Mouse (Mus musculus): Measurements from ENCODE around the gene Cbx7.

Cbx7 gene

DNA sequence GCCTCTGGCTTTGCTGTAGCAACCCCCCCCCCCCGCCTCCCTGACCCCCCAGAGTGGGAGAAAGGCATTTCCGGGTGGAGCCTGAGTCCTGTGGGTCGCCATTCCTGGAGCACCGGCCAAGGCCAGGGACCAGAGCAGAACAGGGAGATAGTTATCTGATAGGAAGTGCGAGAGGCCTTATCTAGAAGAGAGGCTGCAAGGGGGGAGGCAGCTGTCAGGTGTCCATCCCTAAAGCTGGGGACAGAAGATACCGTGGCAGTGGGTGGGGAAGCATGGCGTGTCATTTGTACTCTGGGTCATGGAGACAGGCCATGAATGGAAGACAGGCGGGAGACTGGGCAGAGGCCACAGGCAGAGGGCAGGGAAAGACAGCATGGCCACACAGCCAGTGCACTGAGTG, 29.8 kb upstream of the Cbx7 start:
- no peak for DNase-seq (ENCODE audit: low read depth)

DNA sequence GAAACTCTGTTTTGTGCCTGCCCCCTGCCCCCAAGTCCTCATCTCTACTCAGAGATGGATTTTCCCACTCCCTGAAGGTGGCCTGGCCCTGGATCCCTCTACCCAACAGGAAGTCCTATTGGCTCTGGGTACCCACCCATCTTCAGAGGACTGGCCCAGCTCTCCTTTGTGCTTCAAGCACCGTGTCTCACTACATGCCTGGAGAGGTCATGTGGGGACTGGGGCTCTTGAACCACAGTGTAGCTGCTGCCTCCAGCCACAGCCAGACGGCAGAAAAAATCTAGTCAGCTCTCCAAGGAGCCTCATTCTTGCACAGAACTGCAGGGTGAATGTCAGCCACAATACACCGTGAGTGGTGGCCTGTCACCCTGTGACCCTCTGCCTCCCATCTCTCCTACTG, 27.1 kb upstream of the Cbx7 start:
- DNase-seq (ENCODE audit: low read depth): no peak

DNA sequence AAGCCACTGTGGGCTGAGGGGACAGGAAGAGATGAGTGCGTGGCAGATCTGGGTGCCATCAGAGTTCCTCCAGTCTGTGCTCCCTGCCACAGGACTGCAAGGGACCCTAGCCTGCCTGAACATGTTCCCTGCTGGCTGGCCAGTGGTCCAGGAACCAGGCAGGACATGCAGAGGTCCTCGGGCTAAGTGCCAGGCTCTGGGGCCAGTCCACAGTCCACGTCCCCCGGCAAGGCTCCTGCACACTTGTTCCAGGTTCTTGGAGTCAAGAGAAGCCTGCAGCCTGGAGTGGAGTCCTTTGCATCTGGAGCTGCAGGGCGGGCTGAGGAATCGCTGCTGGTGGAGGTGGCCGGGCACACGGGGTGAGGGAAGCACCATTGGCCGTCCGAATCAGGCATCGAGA, 25.9 kb upstream of the Cbx7 start:
- no peak for DNase-seq (ENCODE audit: low read depth)

DNA sequence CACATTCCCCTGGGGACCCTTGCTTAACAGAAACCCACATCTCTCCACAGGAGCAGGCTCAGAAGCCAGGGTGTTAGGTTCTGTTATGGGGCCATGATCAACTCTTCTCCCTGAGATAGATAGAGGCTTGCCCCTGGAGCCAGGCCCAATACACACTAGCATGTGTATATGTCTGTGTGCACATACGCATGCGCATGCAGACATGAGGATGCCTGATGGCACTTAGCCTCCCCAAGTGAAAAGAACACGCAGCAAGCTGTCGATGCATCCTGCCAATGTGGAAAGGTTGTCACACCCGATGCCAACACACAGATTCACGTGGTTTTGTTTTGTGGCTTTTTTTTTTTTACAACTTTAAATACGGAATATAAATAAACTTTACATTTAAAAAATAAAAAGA, 24.6 kb upstream of the Cbx7 start:
- DNase-seq (ENCODE audit: low read depth): no peak

DNA sequence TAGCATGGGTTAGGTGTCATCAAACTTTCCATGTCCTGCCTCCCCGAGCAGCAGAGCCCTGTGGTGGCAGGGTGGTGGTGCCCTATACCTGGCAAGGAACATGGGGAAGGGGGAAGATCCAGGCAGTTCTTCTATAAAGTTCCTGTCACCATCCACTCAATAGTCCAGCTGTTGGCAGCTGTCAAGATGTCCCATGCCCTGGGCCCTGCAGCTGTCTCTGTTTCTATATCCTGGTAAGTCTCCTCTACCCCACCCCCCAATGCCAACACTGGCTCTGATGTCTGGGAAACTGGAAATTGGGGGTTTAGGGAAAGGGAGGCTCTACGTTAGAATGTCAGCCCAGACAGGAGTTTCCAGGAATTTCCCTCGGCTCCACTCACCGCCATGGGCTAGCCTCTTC, 23.6 kb upstream of the Cbx7 start:
- DNase-seq (ENCODE audit: low read depth): no peak

DNA sequence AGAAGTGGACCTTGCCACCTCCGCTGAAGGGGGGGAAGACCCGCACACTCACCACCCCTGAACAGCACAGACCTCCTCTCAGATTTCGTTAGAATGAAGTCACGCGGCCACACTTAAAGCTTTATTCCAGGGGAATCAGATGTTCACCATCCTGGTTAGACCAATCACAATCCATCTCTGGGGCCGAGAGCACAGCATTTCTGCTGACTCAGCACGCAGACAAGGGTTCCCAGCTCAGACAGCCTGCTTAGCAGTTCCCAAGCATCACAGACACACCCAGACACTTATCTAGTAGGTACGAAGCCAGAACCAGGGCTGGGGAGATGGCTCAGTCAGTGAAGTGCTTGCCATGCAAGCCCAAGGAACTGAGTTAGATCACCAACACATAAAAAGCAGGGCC, 15.3 kb upstream of the Cbx7 start:
- DNase-seq (ENCODE audit: low read depth): no peak

DNA sequence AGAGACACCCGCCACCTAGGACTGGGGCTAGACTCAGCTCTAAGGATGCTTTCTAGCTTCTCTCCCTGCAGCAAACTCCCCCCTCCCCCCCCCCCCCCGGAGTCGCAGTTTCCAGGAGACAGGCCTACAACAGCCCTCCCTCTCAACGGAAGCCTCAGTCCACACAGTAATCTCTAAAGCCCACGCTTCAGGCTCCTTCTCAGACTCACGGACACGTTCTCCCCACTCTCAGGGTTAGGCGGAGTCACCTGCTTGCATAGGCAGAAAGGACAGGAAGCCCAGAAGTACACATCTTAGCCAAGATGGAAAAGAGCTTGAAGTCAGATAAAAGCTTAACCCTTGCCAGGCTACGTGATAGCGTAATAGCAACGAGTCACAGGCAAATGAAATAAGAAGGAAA, 14.6 kb upstream of the Cbx7 start:
- DNase-seq (ENCODE audit: low read depth): no peak

DNA sequence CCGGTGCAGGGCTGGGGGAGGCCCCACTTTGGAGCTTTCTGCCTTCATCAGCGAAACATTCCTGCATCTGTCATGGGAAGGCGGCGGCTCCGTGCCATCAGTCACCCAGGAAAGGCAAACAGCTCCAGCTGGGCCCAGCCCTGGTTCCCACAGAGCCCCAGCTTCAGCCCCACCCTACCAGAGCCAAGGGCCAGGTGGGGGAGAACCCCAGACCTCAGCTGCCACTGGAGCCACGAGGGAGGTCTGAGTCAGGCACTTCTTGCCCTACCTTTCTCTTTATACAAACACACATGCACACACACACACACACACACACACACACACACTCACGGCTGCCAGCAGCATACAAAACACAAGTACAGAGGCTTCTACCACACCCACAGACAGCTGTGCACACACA, 13.2 kb upstream of the Cbx7 start:
- DNase-seq (ENCODE audit: low read depth): no peak

DNA sequence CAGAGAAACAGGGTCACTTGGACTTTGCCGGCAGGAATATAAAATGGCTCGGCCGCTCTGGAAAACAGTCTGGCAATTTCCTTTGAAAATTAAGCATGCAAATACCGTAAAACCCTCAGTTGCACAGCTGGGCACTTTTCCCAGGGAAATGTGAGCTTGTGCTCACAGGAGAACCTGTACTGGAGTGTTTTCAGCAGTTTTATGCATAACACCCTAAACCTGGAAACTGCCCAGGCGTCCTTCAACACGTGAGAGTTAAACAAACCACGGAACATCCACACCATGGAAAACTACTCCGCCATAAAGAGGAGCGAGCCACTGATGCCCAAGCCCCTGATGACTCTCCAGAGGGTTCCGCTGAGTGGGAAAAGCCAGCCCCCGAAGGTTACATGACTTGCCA, 9.8 kb upstream of the Cbx7 start:
- peak; percentile 34 for DNase-seq (ENCODE audit: low read depth)

DNA sequence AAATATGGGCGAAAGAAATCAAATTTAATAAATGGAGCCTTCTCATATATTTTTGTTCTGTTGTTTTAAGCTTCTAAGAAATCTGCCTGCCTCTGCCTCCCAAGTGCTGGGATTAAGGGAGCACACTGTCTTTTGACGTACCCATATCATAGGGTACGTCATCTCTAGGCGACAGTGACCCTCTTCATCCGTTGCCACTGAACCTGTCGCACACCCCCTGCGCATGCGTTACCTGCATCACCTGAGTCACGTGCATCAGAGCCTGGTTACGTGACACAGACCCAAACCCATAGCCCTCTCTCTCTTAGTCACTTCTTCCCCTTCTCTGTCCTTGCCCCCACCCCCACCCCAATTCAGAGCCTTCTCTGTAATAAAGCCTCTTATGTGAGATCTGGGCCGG, 1.3 kb upstream of the Cbx7 start:
- DNase-seq (ENCODE audit: low read depth): no peak

DNA sequence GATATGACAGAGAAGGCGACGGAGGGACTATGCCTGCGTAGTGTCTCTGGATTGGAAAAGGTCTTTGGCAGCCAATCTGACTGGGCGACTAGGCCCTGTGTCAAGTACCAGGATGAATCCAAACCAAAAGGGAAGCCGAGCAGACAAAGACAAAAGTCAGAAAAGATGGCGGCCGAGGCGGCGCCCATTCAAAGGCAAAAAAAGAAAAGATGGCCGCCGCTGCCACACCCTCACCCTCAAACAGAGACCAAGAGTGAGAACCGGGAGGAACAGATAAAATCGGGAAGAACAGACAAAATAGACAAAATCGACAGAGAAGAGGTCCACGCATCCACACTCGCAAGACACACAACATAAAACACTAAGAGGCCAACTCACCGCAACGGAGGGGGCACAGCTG, 428 bp downstream of the Cbx7 start:
- DNase-seq (ENCODE audit: low read depth): no peak

DNA sequence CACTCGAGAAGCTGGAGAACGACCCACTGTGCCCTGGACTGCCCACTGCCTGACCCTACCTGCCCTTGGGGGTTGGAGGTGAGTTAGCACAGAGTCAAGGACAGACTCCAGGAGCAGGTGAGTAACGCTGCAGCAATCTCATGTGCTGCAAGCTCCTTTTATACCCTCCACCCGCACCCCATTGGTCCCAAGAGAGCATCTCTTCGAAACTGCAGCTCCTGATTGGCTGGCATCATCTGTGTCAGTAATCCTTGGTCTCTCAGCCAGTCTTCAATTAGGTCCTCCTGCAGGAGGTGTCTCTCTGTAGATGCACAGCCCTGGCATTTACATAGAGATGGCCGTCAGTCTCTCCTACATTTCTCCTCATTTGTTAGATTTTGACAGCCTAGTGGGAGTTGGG, 3.6 kb downstream of the Cbx7 start:
- no peak for DNase-seq (ENCODE audit: low read depth)

DNA sequence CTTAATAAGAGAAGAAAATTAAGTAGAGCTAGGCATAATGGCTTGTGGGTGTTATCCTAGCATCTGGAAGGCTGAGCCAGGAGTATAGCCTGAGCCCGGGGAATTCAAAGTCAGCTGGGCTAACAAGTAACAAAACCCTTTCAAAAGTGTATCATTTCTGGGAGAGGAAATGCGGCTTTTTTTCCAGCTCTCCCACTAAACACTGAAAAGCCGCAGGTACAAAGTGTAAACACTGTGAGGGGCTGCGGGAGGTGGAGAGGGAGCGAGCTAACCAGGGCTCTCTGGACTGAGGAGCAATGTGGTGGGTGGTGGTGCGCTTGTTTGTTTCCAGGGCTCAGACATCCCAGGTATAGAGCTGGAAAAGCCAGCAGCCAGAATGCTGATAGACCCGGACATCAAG, 6.5 kb downstream of the Cbx7 start:
- no peak for DNase-seq (ENCODE audit: low read depth)

DNA sequence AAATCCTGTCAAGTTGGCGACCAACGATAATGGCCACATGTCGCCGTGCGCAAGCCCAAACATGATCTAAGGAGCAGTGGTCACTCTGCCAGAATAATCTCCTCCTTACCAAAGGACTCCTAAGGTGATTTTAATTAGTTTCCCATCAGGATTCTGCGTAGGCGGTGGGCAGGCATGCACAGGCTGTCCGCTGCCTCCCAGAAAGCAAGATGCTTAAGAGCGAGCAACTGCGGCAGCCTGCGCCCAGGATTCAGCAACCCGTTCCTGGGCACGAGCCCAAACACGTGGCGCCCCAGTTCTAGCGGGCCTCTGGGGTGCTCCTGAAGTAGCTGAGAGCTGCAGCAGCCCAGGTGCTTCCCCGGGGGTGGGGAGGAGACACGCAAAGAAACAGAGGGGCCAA, 8.3 kb downstream of the Cbx7 start:
- DNase-seq (ENCODE audit: low read depth): no peak

DNA sequence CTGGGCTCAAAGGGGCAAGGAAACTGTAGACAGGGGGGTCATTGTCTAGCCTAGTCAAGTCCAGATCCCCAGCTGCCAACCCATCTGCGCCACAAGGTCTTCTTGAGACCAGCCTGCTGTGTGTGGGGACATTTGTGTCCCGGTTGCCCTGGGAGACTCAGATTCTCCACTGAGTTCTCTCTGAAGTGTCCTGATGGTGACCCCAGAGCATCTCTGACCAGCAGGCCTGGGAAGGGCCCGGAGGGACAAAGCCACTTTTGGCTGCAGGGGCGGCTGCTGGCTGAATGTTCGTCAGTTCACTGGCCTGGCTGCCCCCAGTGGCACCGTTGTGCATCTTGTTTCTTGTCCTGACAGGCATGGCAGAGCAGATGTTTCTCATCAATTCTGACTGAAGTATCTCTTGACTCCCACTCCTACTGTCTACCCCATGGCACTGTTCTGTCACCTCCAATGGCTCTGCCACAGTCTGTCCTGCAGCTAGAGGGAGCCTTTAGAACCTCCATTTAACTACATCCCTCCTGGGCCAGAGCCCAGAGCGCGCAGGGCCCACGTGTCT, 9.5 kb downstream of the Cbx7 start:
- no peak for DNase-seq (ENCODE audit: low read depth)

DNA sequence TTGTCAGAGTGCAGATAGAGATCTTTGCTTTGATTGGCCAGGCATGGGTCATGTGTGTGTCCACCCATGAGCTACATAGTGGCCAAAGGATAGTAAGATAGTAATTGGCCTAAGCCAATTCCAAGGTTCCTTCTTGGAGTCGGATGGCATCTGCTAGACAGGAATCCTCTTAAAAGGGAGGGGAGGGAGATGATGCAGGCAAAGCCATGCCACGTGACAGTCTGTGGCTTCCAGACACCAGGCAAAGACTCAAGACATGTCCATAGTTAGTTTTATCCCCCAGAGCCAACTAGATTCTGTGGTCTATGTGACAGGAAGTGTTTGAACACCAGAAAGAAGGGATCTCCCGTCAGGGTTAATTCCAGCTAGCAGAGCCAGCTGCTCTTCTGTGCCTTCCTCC, 12.5 kb downstream of the Cbx7 start:
- no peak for DNase-seq (ENCODE audit: low read depth)

DNA sequence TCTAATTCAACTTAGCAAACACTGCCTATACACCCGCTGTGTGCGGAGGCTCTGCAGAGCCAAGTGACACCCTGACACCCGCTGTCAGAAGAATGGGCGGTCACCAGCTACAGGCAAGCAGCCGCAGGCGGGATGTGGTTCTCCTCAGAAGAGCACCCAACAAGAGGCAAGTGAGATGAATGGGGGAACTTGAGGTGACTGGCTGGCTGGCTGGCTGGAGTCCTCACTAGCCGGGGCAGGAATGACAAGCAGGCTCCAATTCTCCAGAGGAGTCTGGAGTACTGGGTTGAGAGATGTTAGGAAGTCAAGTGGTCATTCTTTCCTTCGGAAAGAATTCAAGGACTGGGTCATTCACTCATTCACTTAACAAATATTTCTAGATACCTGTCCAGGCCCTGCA, 14.4 kb downstream of the Cbx7 start:
- DNase-seq (ENCODE audit: low read depth): no peak

DNA sequence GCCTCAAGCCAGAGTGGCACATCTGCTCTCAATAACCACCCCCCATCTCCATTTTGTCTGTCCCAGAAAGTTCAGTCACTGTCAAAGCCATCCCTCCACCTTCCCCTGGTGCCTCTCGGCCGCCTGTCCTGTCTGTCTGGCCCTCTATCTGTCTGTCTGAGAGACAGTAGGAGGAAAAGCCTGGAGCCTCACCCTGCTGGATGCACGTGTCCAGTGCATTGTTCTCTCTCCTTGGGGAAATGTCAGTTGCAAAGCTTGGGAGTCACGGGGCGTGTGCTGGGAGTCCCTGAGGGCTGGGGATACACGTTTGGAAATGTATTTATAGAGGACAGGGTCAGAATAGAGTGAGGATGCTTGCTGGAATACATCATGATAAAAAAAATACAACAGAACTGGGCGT, 17.4 kb downstream of the Cbx7 start:
- no peak for DNase-seq (ENCODE audit: low read depth)

DNA sequence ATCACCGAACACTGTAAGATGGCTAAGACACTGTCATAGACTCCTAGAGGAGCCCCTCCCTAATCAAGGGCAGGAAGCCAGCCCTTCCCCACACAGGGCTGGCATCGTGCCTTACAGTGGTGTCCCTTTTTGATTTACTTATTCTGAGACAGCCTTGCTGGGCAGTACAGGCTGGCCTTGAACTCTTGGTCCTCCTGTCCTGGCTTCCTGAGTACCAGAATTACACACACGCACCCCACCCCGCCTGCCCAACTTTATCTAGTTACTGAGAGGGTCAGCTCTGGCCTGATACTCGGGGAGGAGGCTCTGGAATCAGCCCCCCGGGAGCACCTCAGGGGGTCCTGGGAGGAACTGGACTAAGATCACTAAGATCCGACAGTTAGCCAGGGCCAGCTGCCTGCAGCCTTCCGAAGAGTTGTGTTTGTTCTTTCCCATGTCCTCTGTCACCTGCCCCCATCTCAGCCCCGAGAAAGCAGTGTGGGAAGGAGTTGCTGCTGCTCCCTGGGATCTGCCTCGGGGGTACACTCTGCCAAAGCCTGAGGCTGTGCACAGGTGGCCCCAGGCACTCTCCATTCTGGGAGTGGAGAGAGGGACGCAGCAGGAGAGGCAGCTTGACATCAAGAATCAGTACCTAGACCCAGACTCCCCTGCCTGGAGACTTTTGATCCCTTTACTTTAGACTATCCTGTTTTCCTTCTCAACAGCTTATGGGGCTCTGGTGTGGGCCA, 18.3 kb downstream of the Cbx7 start:
- no peak for DNase-seq (ENCODE audit: low read depth)

DNA sequence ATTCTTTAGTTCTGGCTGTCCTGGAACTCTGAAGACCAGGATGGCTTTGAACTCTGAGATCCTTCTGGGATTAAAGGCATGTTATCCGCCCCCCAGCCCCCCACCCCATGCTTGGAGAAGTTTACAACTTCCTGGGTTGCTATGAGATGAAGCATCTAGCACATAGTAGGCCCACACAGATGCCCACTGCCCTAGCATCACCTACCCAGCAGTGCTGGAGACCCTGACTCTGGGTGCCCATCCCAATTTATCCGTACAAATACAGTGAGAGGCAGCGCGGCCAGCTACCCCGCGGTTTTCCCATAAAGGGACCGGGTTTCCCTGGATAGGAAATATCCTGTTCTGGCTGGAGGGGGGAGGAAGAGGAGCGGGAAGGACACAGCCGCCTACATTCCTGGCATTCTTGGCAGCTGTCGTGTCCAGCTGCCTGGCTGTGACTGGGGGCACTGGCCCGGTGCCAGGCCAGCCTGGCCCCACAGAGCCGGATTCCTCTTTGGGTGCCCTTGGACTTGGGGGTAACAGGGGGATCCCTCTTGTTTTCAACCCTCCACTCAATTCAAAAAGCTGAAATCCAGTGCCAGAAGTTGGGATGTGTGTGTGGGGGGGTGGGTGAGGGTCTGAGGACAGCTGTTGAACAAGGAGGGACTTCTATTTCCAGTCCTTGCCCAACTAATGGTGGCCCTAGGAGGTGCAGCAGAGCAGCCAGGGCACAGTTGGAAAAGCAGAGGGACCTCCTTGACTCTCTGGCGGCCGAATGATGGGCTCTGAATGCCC, 19.0 kb downstream of the Cbx7 start:
- no peak for DNase-seq (ENCODE audit: low read depth)

DNA sequence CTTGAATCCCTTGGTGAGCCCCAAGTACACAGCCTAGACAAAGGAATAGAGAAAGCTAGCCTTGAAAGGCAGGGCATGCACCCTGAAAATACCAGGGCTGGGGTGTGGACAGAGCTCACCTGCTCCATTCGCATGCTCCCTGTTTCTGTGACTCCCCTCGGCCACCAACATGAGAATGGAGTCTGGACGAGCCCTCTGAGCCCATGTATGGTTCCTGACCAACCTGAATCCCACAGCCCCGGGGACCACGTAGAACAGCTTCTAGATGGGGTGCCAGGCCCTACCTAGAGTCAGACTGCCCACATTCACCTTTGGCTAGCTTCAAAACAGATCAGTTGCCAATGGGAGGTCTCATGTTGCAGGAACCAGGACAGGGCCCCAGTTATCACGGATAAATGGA, 19.7 kb downstream of the Cbx7 start:
- no peak for DNase-seq (ENCODE audit: low read depth)

DNA sequence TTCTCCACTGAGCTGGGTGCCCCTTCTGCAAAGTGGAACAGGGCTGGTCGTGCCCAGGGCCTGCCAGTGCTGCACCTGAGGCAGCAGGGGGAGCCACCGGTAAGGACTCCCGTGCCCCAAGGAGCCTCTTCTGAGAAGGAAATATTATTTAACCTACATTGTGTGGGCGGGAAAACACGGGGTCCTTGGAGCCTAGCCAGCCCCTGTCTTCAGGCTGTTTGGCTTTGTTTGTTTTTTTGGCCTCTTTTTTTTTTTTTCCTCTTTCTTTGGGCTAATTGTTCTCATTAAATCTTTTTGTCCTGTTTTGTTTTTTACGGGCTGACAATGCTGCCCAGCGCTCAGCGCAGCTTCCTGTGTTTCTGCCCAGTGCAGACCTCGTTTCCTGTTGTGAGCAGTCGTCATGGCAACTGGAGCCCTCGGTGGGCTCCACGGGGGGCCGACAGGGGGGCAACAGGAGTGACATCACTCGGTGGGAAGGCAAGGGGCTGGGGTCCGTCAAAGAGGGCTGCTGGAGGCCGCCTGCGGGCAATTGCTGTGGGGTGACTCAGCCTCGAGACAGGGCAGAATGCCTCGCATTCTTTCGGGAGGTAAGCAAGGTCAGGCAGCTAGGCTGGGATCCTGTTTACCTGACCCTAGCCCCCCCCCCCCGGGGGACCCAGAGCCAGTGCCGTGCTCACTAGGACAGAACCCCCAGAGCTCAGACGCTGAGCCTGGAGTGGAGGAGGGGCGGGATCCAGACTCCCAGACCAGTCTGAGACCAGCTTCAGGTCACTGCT, 20.5 kb downstream of the Cbx7 start:
- no peak for DNase-seq (ENCODE audit: low read depth)

DNA sequence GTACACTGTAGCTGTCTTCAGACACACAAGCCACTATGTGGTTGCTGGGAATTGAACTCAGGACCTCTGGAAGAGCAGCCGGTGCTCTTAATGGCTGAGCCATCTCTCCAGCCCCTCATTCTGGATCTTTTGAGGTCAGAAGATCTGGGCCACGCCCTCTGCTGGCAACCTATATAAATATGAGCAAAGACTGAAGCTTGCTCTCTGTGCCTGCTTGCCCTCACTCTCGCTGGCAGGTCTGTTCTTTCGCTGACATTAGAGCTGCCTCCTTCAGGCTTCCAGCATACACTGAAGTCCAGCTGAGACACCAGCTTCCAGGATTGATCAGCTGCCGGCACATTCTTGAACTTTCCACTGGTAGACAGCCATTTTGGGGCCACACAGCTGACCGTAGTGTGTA, 23.2 kb downstream of the Cbx7 start:
- DNase-seq (ENCODE audit: low read depth): no peak

All from fibroblast of lung, adult 2 months (primary cell).